Mouse (Mus musculus): ENCODE measurements around the gene Clic4. TPM values are rescaled to one million over a fixed set of nuclear protein-coding genes. Genes with fewer than 3 reads are reported as not detected.

Gene Clic4
- 88.9 and 91.7 TPM in 2 replicates for polyA plus RNA-seq (2015; fragmentation: Nextera tagmentation; extraction: Ambion mirVana)

GRCm38 (mm10) chr4:135272640-135273306 is at the start of gene Clic4:
TSS of gene Clic4 (minus strand) at chr4:135272814.

Other genes with a start within 250 kb of the Clic4 start
- gene Runx3, start 152.2 kb downstream of the Clic4 start, polyA plus RNA-seq (2015; fragmentation: Nextera tagmentation; extraction: Ambion mirVana), result 2.6 and 3.1 TPM in 2 replicates
- 174 and 190 TPM in 2 replicates for gene Srrm1, start 80.5 kb upstream of the Clic4 start, polyA plus RNA-seq (2015; fragmentation: Nextera tagmentation; extraction: Ambion mirVana)
- gene Ncmap, start 125.4 kb upstream of the Clic4 start, polyA plus RNA-seq (2015; fragmentation: Nextera tagmentation; extraction: Ambion mirVana), result 0.12 TPM in 1 of 2 replicates, not detected in the other
- 11.3 and 11.9 TPM in 2 replicates for gene Rcan3, start 161.0 kb upstream of the Clic4 start, polyA plus RNA-seq (2015; fragmentation: Nextera tagmentation; extraction: Ambion mirVana)
- 0.30 TPM in 1 of 2 replicates, not detected in the other for gene Stpg1, start 222.0 kb upstream of the Clic4 start, polyA plus RNA-seq (2015; fragmentation: Nextera tagmentation; extraction: Ambion mirVana)
- gene Nipal3, start 222.2 kb upstream of the Clic4 start, polyA plus RNA-seq (2015; fragmentation: Nextera tagmentation; extraction: Ambion mirVana), result 5.0 and 5.3 TPM in 2 replicates

All from spleen, postnatal 0 days (tissue).